Mouse (Mus musculus) c-Kit-positive CD71-positive TER-119-negative erythroid progenitor cells, embryonic 14.5 days (primary cell): ENCODE data around the gene Taok3.

Experiments used
- DNase-seq: peaks from one replicate; pipeline ENCODE4 v3.0.0-alpha.2; 2013; ENCODE audit warnings: low read depth

The Taok3 gene

GRCm38 (mm10) chr5:117143721-117144135, 23.8 kb downstream of the Taok3 start:
- DNase-seq: no peak

GRCm38 (mm10) chr5:117146165-117146564, 26.2 kb downstream of the Taok3 start:
- DNase-seq: no peak

GRCm38 (mm10) chr5:117147187-117148095, 27.5 kb downstream of the Taok3 start:
- DNase-seq: no peak

GRCm38 (mm10) chr5:117149054-117149942, 29.4 kb downstream of the Taok3 start:
- DNase-seq: no peak

- no peak for DNase-seq
These were observed 30.1 kb downstream of the Taok3 start for GRCm38 (mm10) chr5:117150068-117150467.

- DNase-seq: no peak
These were observed 33.0 kb downstream of the Taok3 start for GRCm38 (mm10) chr5:117152944-117153343.

GRCm38 (mm10) chr5:117153527-117154091, 33.7 kb downstream of the Taok3 start:
- no peak for DNase-seq

GRCm38 (mm10) chr5:117158335-117159018, 38.5 kb downstream of the Taok3 start:
- no peak for DNase-seq

GRCm38 (mm10) chr5:117159326-117159725, 39.4 kb downstream of the Taok3 start:
- no peak for DNase-seq

GRCm38 (mm10) chr5:117159805-117160291, 39.9 kb downstream of the Taok3 start:
- no peak for DNase-seq

- DNase-seq: no peak
These were observed 40.6 kb downstream of the Taok3 start for GRCm38 (mm10) chr5:117160499-117160898.

- no peak for DNase-seq
These were observed 43.9 kb downstream of the Taok3 start for GRCm38 (mm10) chr5:117163790-117164189.

GRCm38 (mm10) chr5:117164516-117164915, 44.6 kb downstream of the Taok3 start:
- DNase-seq: no peak

GRCm38 (mm10) chr5:117164923-117165322, 45.0 kb downstream of the Taok3 start:
- no peak for DNase-seq

- DNase-seq: no peak
These were observed 46.0 kb downstream of the Taok3 start for GRCm38 (mm10) chr5:117165946-117166345.

GRCm38 (mm10) chr5:117166811-117167365, 47.0 kb downstream of the Taok3 start:
- no peak for DNase-seq

- no peak for DNase-seq
These were observed 48.6 kb downstream of the Taok3 start for GRCm38 (mm10) chr5:117168351-117169100.

GRCm38 (mm10) chr5:117174057-117174456, 54.1 kb downstream of the Taok3 start:
- DNase-seq: no peak

- DNase-seq: no peak
These were observed 56.0 kb downstream of the Taok3 start for GRCm38 (mm10) chr5:117175896-117176295.

GRCm38 (mm10) chr5:117178079-117178478, 58.1 kb downstream of the Taok3 start:
- no peak for DNase-seq

GRCm38 (mm10) chr5:117178486-117178885, 58.6 kb downstream of the Taok3 start:
- no peak for DNase-seq
